Mouse (Mus musculus): ENCODE measurements around the gene Mthfd2.

The Mthfd2 gene

GRCm38 (mm10) chr6:83341387-83341786 lies 15.7 kb upstream of the Mthfd2 start:
- no peak for DNase-seq (ENCODE audit: low read depth, low spot score)

DNA sequence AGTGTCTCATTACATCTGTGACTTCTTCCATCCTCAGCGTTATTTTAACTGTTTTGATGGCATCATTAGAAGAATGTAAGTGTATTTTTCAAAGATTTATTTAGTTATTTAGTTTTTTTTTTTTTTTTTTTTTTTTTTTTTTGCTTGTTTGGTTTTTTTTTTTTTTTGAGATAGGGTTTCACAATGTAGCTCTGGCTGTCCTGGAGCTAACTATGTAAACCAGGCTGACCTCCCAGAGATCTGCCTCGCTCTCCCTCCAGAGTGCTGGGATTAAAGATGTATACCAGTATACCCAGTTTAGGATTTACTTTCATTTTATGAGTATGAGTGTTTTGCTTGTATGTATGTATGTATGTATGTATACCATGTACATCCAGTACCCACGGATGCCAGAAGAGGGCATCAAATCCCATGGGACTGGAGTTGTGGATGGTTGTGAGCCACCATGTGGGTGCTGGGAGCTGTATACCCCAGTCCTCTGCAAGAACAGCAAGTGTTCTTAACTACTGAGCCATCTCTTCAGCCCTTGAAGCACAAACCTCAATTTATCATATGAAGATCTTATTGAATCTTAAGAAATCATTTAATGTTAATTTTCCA lies 2.0 kb upstream of the Mthfd2 start:
- no peak for DNase-seq (ENCODE audit: low read depth, low spot score)

GRCm38 (mm10) chr6:83326761-83327160 lies 1.1 kb upstream of the Mthfd2 start:
- no peak for DNase-seq (ENCODE audit: low read depth, low spot score)

- no peak for DNase-seq (ENCODE audit: low read depth, low spot score)
These were observed 657 bp upstream of the Mthfd2 start for GRCm38 (mm10) chr6:83326394-83326736.

GRCm38 (mm10) chr6:83323652-83324419 lies 1.9 kb downstream of the Mthfd2 start:
- no peak for DNase-seq (ENCODE audit: low read depth, low spot score)

GRCm38 (mm10) chr6:83322794-83323193 lies 2.9 kb downstream of the Mthfd2 start:
- no peak for DNase-seq (ENCODE audit: low read depth, low spot score)

DNA sequence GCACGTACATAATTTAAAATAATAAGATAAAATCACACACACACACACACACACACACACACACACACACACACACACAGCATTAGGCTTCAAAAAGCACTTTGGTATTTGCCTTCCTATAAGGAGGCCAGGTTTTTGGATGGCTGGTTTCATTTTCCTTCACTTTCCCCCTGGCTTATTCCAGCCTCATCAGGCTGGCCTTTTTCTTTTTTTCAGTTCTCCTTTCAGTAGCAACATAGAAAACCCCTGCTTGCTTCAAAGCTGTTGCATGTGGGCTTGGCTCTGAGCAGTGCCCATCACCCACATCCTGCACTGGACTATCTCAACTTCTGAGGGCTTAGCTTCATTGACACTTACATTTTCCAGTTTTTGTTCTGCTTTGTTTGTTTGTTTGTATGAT lies 3.8 kb downstream of the Mthfd2 start:
- no peak for DNase-seq (ENCODE audit: low read depth, low spot score)

GRCm38 (mm10) chr6:83317108-83317741 lies 8.5 kb downstream of the Mthfd2 start:
- peak; percentile 92 for DNase-seq (ENCODE audit: low read depth, low spot score)

GRCm38 (mm10) chr6:83316022-83316421 lies 9.7 kb downstream of the Mthfd2 start:
- peak; percentile 60 for DNase-seq (ENCODE audit: low read depth, low spot score)

DNA sequence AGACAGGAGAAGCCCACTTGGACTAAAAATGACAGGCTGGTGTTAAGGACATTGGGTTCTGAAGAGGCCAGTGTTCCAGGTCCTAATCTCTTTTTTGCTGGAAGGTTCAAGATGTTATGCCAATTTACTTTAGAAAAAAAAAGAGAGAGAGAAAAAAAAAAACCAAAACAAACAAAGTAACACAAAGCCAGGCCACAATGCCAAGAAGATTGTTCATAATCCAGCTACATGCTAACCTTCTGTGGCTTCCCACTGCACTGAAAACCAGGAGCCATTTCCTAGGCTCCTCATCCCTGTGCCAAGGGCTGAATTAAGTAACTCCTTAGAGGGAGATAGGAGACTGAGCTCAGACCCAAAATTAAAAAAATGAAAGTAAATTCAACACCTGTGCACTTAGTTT lies 10.4 kb downstream of the Mthfd2 start:
- no peak for DNase-seq (ENCODE audit: low read depth, low spot score)

GRCm38 (mm10) chr6:83312514-83312913 lies 13.2 kb downstream of the Mthfd2 start:
- DNase-seq (ENCODE audit: low read depth, low spot score) = no peak

DNA sequence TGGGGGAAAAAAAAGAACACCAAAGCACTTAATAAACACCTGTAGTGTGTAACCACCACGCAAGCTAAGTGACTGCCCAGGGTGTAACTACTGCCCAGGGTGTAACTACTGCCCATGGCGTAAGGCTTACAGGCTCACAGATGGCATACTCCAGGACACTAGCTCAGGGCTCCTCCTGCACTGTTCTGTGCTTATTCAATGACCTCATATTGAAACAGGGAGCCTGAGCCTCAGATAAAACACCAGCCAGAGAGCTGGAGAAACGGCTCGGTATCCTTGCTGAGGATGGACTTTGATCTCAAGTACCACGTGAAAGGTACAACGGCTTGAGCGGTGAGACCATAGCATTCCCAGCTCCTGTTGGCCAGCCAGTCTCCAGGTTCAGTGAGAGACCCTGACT lies 13.7 kb downstream of the Mthfd2 start:
- no peak for DNase-seq (ENCODE audit: low read depth, low spot score)

DNA sequence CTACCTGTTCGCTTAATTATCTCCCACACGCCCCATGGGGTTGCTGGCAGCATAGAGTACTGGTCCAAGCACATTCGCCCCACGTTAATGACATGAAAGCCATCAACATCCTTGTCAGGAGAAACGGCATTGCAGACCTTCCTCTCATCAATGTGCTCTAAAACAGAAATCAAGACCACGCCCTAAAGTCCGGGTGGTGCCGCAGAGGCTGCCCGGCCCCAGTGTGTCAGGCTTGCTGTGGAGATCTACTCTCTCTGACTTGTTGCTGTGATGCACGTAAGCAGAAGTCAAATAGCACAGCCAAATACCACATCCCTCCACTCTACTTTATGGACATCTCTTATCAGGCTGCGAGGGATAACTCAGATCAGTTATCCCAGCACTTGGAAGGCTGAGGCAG lies 14.5 kb downstream of the Mthfd2 start:
- no peak for DNase-seq (ENCODE audit: low read depth, low spot score)

DNA sequence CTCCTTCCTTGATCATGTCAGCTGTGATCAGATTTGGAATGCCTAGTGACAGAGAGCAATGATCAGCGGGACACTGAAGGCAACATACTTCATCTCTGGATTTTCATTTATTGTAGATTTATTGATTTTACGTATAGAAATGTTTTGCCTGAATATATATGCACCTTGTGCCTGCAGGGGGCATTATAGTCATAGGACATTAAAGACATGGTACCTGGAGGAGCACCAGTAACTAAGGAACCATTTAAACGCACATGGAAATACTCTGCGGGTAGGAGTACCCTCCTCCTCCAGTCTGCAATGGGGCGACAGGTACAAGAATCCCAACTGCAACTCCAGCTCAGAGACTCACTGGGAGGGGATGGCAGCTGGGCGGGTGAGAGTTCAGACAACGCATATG lies 16.7 kb downstream of the Mthfd2 start:
- no peak for DNase-seq (ENCODE audit: low read depth, low spot score)

- peak; percentile 24 for DNase-seq (ENCODE audit: low read depth, low spot score)
These were observed 23.4 kb downstream of the Mthfd2 start for GRCm38 (mm10) chr6:83302264-83302663.

- DNase-seq (ENCODE audit: low read depth, low spot score) = no peak
These were observed 24.4 kb downstream of the Mthfd2 start for GRCm38 (mm10) chr6:83301294-83301693.

DNA sequence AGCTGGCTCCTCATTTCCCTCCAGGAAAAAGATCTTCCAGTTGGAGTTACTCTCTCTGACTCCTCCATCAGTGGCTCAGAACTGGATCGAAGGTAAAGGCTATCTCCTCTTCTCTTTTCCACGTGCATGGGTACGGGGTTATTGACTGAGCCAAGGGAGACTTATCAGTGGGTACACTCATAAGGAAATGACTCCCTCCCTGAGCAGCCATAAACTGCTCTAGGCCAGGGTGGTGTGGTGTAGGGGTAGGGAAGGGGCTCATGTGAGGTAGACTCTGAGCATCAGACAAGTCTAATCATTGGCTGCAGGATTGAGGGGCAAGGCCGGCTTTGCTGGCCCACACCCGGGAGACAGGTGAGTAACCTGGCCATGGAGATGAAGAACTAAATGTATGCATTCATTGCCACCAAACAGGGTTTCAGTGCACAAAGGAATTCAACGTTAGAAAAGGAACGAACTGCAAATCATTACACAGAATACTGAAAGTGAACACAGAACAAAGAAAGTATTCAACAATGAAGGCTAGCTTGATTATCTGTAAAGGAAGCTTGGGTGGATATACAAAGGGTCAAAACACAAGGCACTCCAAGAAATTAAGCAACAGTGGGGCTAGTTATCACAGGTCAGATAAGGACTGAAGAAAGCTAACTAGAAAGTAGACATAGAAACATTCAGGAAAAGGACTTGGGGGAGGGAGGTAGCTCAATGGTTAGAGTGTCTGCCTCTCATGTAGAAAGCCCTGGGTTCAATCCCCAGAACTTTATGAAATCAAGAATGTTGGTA lies 25.1 kb downstream of the Mthfd2 start:
- no peak for DNase-seq (ENCODE audit: low read depth, low spot score)

DNA sequence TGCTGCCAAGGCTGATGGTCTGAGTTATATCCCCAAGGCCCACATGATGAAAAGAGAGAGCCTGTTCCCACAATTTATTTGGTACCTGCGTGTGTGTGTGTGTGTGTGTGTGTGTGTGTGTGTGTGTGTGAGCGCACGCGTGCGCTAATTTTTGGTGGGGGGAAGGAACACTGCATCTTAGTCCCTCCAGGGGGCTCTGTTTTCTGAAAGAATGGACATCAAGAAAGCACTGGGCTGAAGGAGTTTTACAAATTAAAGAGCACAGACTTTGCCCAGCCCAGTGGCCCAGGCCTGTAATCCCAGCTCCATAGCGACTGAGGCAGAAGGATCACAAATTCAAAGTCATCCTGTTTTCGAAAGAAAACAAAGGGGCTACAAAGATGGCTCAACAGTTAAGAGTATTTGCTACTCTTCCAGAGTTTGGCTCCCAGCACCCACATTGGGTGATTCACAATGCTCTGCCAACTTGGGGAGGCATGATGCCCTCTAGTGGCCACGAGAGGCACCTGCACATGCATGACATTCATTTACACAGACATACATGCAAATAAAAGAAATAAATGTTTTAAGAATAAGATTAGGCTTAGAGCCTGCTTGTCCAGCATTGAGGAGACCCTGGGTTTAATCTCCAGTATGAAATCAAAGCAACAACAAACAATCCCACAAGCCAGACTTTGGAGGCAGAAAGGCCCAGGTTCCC lies 45.3 kb downstream of the Mthfd2 start:
- peak; percentile 21 for DNase-seq (ENCODE audit: low read depth, low spot score)

- peak; percentile 32 for DNase-seq (ENCODE audit: low read depth, low spot score)
These were observed 46.8 kb downstream of the Mthfd2 start for GRCm38 (mm10) chr6:83278881-83279280.

DNA sequence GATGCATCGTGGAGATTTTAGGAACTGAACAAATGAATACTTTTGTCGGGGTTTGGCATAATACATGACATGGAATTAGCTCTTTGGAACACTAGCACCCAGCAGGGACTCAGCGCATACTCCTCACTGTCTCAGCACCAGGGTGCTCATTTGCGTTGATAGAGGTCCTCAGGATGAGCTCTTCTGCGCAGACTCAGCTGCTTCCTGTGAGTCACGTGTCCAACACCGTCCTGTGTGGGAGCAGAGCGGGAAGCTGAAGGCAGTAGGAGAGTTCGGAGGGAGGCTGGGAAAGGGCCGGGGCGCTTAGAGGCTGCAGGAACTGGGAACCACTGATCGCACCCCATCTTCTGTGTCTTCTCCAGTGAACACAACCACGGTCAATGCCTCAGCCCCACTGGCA lies 48.6 kb downstream of the Mthfd2 start:
- no peak for DNase-seq (ENCODE audit: low read depth, low spot score)

GRCm38 (mm10) chr6:83273733-83274132 lies 52.0 kb downstream of the Mthfd2 start:
- no peak for DNase-seq (ENCODE audit: low read depth, low spot score)

Data from mesoderm, embryonic 11.5 days (tissue).